Mouse (Mus musculus): Measurements from ENCODE around the gene Gm4307.
"Not testable (repeated sequence)": the region's sequence is repeated elsewhere in the genome, so short reads cannot be mapped to it uniquely, and the experiment has no call there.

The Gm4307 gene

GRCm38 (mm10) chr10:100361038-100361437 lies at the start of gene Gm4307:
Gene Gm4307 (plus strand): TSS chr10:100361338.
- DNase-seq (ENCODE audit: low spot score in 2 of 2) = not testable (repeated sequence)

- DNase-seq (ENCODE audit: low spot score in 2 of 2) = not testable (repeated sequence)
Measured at GRCm38 (mm10) chr10:100335376-100335775, 25.8 kb upstream of the Gm4307 start, which contains the start of gene Gm4301. Gene Gm4301 (plus strand): TSS chr10:100335676.

- DNase-seq (ENCODE audit: low spot score in 2 of 2) = not testable (repeated sequence)
Measured at GRCm38 (mm10) chr10:100340536-100340935, 20.6 kb upstream of the Gm4307 start, which contains the start of gene Gm4302. Gene Gm4302 (plus strand): TSS chr10:100340836.

GRCm38 (mm10) chr10:100345672-100346071 lies 15.5 kb upstream of the Gm4307 start, which contains the start of gene Gm4303:
Gene Gm4303 (plus strand): TSS chr10:100345972.
- DNase-seq (ENCODE audit: low spot score in 2 of 2) = not testable (repeated sequence)

- not testable (repeated sequence) for DNase-seq (ENCODE audit: low spot score in 2 of 2)
Measured at GRCm38 (mm10) chr10:100350793-100351192, 10.3 kb upstream of the Gm4307 start, which contains the start of gene Gm4305. Gene Gm4305 (plus strand): TSS chr10:100351093.

DNA sequence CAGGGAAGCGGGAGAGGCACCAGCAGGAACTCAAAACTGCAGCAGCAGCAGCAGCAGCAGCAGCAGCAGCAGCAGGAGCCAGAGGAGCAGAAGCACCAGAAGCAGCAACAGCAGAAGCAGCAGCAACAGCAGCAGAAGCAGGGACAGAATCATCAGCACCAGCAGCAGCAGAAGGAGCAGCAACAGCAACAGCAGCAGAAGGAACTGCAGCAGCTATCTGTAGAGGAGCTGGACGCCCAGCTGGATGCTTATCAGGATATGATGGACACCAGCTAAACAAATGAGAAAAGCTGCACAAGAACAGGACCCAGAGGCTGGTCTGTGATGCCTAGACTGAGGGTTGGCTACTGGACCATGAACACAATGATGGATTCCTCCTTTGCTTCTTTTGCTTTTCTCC lies 4.3 kb upstream of the Gm4307 start:
- peak in 1 of 2 experiments; percentile 8 for DNase-seq (ENCODE audit: low spot score in 2 of 2)

DNA sequence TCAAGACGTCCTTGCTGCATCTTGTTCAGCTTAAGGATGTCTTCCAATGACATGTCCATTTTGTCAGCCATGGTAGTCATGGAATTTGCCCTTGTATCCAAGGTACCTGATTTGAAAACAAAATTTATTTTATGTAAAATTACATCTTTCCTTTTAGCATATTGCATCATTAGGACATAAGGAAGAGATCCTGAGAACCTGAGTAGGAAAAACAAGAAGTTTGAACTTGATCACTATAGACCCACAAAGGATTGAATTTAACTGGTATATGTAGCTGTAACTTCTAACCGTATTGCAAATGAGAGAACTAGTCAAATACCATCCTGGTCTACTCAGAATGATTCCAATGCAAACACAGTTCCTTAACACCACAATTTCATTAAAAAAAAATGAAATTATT lies 21.3 kb downstream of the Gm4307 start, which contains the start of gene Gm4312:
Gene Gm4312, minus strand, starts transcription at position 101 of the 400 bp plus-strand sequence.
- not testable (repeated sequence) for DNase-seq (ENCODE audit: low spot score in 2 of 2)

GRCm38 (mm10) chr10:100402301-100402700 lies 41.2 kb downstream of the Gm4307 start:
- not testable (repeated sequence) for DNase-seq (ENCODE audit: low spot score in 2 of 2)
